Mouse (Mus musculus) limb, embryonic 12.5 days (tissue): ENCODE measurements around the gene Ffar2. TPM values are rescaled to one million over a fixed set of nuclear protein-coding genes. Genes with fewer than 3 reads are reported as not detected.
A peak's percentile ranks its signal among the peaks of the same experiment; 100 is the strongest.

Experiments
- ATAC-seq: fragments of 200-750 bp; cut with Nextera tagmentation; 2 replicates; pipeline ENCODE4 v1.8.0; 2017; ENCODE audit warnings: low read depth, moderate TSS enrichment; ENCODE audit not compliant: insufficient number of reproducible peaks, insufficient read depth, low FRiP score, low TSS enrichment
- H3K27ac ChIP-seq: fragments of 300-500 bp; sonication (generic); 2 replicates; pipeline ENCODE4 v1.5.1; 2016; ENCODE audit warnings: mild to moderate bottlenecking, moderate library complexity
- H3K27me3 ChIP-seq: fragments of 300-500 bp; sonication (generic); 2 replicates; pipeline ENCODE4 v1.6.1; 2016; ENCODE audit warnings: mild to moderate bottlenecking, moderate library complexity
- H3K36me3 ChIP-seq: fragments of 300-500 bp; sonication (generic); 2 replicates; pipeline ENCODE4 v1.6.1; 2016; ENCODE audit warnings: mild to moderate bottlenecking, moderate library complexity
- H3K4me1 ChIP-seq: fragments of 300-500 bp; sonication (generic); replicated peaks from 2 replicates; pipeline ENCODE4 v1.6.1; 2016
- H3K4me2 ChIP-seq: fragments of 300-500 bp; sonication (generic); 2 replicates; pipeline ENCODE4 v1.6.1; 2016; ENCODE audit warnings: mild to moderate bottlenecking, moderate library complexity
- H3K4me3 ChIP-seq: fragments of 300-500 bp; sonication (generic); replicated peaks from 2 replicates; pipeline ENCODE4 v1.5.1; 2016; ENCODE audit warnings: mild to moderate bottlenecking
- H3K9ac ChIP-seq: fragments of 300-500 bp; sonication (generic); replicated peaks from 2 replicates; pipeline ENCODE4 v1.6.1; 2016; ENCODE audit warnings: mild to moderate bottlenecking, moderate library complexity
- H3K9me3 ChIP-seq: fragments of 300-500 bp; sonication (generic); 2 replicates; pipeline ENCODE4 v1.6.1; 2016; ENCODE audit warnings: mild to moderate bottlenecking, moderate library complexity
- WGBS: fragments of 180-500 bp; shearing (Covaris S2); methylation state at CpG from one replicate; pipeline ENCODE4 v1.1.7; 2016; 5-methylcytosine and 5-hydroxymethylcytosine counted together
- polyA plus RNA-seq: library from polyadenylated mRNA; unstranded; fragments of >200 nt; fragmentation: Nextera tagmentation; extraction: Ambion mirVana; gene quantifications from 2 replicates; pipeline ENCODE4 v1.2.1, GENCODE M21; 2016

Ffar2 gene
- polyA plus RNA-seq, result not detected in 2 replicates

DNA sequence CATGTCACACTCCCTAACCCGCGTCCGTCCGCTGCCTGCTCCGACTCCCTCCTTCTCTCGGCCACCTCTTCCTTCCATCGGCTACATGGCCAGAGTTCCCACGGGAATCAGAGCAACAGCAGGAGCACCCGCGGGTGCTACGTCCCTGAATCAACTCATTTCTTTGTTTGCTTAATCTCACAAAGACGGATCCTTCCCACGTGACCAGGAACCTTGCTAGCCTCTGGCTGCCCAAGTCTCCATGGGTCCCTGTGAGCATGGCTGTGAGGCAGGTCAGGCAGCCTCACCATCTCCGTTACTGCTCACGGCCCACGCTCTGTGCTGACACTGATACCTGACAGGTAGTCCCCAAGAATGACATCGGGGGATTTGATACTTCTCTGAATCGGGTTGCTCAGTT lies at the start of gene Ffar2:
Gene Ffar2 (minus strand): TSS at position 101 of the 400 bp plus-strand sequence.
- Histone ChIP-seq H3K27ac (no peak within 1 kb of the TSS), H3K4me2 (no peak within 1 kb of the TSS), H3K4me1 (no peaks in the 10 kb centered on the region), H3K9me3 (no peaks in the 10 kb centered on the region), H3K9ac (no peak within 1 kb of the TSS), H3K4me3 (no peak within 1 kb of the TSS), H3K27me3 (no peaks in the 10 kb centered on the region), H3K36me3 (no peaks in the 10 kb centered on the region)
- no peak for ATAC-seq
- 91% methylated on average over 18 of the region's 18 CpGs for WGBS

DNA sequence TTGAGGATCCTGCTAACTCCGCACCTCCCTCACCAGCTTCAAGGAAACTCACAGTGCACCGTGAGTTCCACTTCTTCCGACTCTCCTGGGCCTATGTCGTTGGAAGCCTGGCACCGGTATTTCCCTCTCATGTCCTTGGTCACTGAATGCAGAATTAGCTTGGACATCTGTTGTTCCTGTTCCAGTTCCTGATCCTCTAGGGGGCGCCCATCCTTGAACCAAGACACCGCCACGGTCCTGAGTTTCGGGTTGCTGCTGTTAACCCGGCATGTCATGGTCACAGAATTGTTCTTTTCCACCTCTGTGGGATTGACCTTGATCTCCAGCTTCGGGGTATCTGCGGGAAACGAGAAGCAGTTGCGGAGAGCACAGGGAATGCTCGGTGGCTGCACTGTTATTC lies 49.5 kb upstream of the Ffar2 start:
- ATAC-seq, result no peak
- Histone ChIP-seq H3K4me3 (no peak overlapping the region), H3K4me2 (peak overlapping the region; percentile 38), H3K9ac (no peak overlapping the region), H3K4me1 (no peaks in the 10 kb centered on the region), H3K27me3 (peaks cover 14% of the 10 kb centered on the region; the same call in 1 of the 2 replicates), H3K36me3 (no peaks in the 10 kb centered on the region), H3K9me3 (no peaks in the 10 kb centered on the region), H3K27ac (no peak overlapping the region)
- WGBS, result 22% methylated on average over 15 of the region's 15 CpGs

DNA sequence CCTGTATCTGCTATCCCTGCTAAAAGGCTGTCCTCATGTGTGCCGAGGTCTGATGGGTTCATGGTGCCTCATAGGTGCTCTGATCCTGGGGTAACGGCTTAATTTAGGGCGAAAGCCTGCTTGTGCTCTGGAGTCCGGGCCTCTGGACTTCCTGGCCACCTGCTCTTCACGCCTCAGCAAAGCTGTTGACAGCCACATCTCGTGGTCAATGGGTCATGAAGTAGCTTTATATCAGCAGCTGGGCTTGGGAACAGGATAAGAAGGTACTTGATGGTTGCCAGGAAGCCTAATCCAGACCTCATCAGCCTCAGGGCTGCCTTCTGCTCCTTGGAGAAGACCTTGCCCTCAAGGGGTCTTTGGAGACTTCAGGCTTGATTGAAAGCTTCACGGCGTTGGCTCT lies 39.8 kb upstream of the Ffar2 start:
- 75% methylated on average over 8 of the region's 8 CpGs for WGBS
- H3K4me2 ChIP-seq, result no peak overlapping the region
- ATAC-seq, result no peak
- H3K27me3 ChIP-seq, result no peaks in the 10 kb centered on the region
- no peak overlapping the region for H3K27ac ChIP-seq
- peaks cover 4% of the 10 kb centered on the region; the same call in 1 of the 2 replicates for H3K4me1 ChIP-seq
- H3K9me3 ChIP-seq, result no peaks in the 10 kb centered on the region
- no peak overlapping the region for H3K9ac ChIP-seq
- H3K4me3 ChIP-seq, result no peak overlapping the region
- H3K36me3 ChIP-seq, result no peaks in the 10 kb centered on the region

DNA sequence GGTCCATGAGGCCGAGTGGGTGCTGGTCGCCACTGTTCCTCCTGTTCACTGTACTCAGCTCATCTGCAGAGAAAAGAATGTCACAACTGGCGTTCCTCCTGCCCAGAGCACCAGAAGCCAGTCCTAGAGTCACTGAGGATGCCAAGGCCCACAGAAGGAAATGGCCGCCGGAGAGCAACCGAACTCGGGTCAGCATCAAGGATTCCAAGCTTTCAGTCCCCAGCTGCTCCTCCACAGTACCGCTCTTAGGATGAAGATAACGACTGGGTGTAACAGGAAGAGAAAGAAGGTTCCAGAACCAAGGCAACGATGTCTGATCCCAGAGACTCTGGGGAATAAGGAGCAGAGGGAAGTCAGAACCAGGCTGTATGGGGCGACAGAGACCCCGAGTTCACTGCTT lies 37.9 kb upstream of the Ffar2 start, which contains the start of gene Ffar1:
Gene Ffar1 (minus strand): TSS at position 101 of the 400 bp plus-strand sequence.
- Histone ChIP-seq H3K27me3 (peaks cover 1% of the 10 kb centered on the region; the same call in 1 of the 2 replicates), H3K36me3 (no peaks in the 10 kb centered on the region), H3K4me1 (peaks cover 4% of the 10 kb centered on the region; the same call in 1 of the 2 replicates), H3K4me3 (no peak within 1 kb of the TSS), H3K9ac (0 out of 2 replicates have a peak within 1 kb of the TSS, but pooled peaks have one; percentile 0), H3K27ac (no peak within 1 kb of the TSS), H3K9me3 (no peaks in the 10 kb centered on the region), H3K4me2 (no peak within 1 kb of the TSS)
- ATAC-seq, result no peak
- 87% methylated on average over 12 of the region's 12 CpGs for WGBS

DNA sequence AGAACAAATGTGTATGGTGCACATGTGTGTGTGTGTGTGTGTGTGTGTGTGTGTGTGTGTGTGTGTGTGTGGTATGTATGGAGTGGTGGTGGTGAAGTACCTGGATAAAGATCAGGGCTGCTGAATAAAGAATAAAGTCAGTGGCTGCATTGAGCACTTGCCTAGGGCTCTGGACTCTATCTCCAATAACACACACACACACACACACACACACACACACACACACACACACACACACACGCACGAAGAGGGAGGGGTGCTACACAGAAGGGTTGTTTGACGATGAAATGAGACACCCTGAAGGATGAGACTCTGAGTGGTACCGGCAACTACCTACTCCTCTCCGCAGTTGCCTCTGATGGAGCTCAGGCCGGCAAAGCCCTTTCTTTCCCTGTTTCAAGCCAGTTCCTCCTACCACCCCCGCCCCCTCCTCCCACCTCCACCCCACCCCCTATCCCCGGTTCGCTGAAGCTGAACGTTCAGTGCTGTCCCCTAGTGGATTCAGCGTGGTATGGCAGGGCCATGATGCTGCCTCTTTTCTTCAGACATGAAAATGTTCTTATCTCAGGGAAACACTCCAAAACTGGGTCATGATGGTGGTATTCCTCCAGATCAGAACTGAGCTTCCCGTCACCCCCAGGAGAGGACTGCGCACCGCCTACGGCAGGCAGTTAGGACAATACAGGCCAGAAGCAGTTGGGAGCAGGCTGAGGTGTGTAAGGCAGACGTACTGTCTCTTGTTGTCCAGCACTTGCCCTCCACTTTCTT lies 36.2 kb upstream of the Ffar2 start:
- peak; percentile 30; the same call in 1 of the 2 replicates for ATAC-seq
- Histone ChIP-seq H3K9ac (no peak overlapping the region), H3K4me3 (peak overlapping the region; percentile 29), H3K4me1 (peaks cover 4% of the 10 kb centered on the region; the same call in 1 of the 2 replicates), H3K9me3 (no peaks in the 10 kb centered on the region), H3K4me2 (peak overlapping the region; percentile 53), H3K36me3 (no peaks in the 10 kb centered on the region), H3K27me3 (peaks cover 9% of the 10 kb centered on the region), H3K27ac (0 out of 2 replicates have a peak overlapping the region, but pooled peaks have one; percentile 17)
- WGBS, result 10% methylated on average over 15 of the region's 16 CpGs

DNA sequence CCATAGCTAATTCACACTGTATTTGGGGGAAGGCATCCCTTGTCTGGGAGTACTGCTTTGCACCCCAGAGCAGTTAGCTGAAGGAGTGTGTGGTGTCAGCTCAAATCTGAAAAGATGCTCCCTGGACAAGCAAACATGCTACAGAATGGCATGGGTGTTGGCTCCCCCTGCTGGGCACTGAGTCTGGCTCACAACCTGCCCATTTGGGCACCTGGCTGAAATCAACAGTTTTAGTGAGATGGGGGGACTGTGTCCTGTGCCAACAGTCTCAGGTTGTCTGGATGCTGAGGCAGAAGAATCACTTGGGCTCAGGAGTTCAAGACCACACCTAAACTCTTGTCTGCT lies 35.7 kb upstream of the Ffar2 start:
- H3K27me3 ChIP-seq, result peaks cover 15% of the 10 kb centered on the region
- H3K36me3 ChIP-seq, result no peaks in the 10 kb centered on the region
- no peaks in the 10 kb centered on the region for H3K9me3 ChIP-seq
- H3K9ac ChIP-seq, result no peak overlapping the region
- peaks cover 4% of the 10 kb centered on the region; the same call in 1 of the 2 replicates for H3K4me1 ChIP-seq
- H3K4me2 ChIP-seq, result peak overlapping the region; percentile 53; the same call in 1 of the 2 replicates
- no peak overlapping the region for H3K27ac ChIP-seq
- H3K4me3 ChIP-seq, result no peak overlapping the region
- peak; percentile 32 for ATAC-seq

DNA sequence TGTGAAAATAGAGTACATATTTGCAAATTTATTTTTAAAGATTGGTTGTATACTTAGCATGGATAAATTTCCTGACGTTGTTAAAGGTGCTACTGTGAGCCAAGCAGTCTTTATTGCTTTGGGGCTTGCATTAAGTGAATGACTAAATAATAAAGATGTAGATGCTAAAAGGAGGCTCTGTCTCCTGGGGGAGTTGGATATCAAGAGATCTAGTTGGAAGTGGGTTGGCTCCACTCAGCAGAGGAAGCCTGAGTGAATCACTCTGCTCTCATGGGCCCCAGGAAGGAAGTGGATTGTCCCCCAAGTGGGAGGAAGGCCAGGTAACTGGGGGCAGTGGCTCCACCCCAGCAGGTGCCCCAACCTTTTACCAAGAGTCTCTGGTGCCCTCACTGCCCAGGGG lies 34.2 kb upstream of the Ffar2 start:
- ATAC-seq, result no peak
- no peaks in the 10 kb centered on the region for H3K9me3 ChIP-seq
- no peak overlapping the region for H3K4me2 ChIP-seq
- no peak overlapping the region for H3K27ac ChIP-seq
- 81% methylated on average over 1 of the region's 1 CpGs for WGBS
- peaks cover 4% of the 10 kb centered on the region; the same call in 1 of the 2 replicates for H3K4me1 ChIP-seq
- H3K27me3 ChIP-seq, result peaks cover 15% of the 10 kb centered on the region
- H3K36me3 ChIP-seq, result no peaks in the 10 kb centered on the region
- H3K4me3 ChIP-seq, result no peak overlapping the region
- H3K9ac ChIP-seq, result no peak overlapping the region; the same call in 1 of the 2 replicates

DNA sequence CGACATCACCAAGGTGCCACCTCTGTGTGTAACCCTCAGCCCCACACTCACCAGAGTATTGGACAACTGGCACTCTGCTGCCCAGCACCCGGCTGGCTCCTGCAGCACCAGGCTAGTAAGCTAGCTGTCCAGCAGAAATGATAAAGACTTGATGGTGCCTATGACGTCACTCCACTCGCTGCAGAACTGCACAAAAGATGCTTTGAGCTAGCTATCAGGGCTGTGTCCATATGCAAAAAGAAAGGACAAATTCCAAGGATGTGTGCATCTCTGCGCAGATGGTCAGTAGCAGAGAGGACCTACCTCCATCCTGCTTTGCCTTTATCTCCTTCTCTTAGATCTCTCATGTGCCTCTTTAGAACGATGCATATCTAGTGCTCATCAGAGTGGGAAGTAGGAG lies 32.5 kb upstream of the Ffar2 start, which contains the start of gene Ffar3:
Gene Ffar3 (minus strand): TSS at position 101 of the 400 bp plus-strand sequence.
- peaks cover 15% of the 10 kb centered on the region for H3K27me3 ChIP-seq
- H3K4me1 ChIP-seq, result peaks cover 4% of the 10 kb centered on the region; the same call in 1 of the 2 replicates
- ATAC-seq, result no peak
- no peak within 1 kb of the TSS for H3K4me3 ChIP-seq
- H3K9me3 ChIP-seq, result no peaks in the 10 kb centered on the region
- H3K27ac ChIP-seq, result no peak within 1 kb of the TSS
- no peak within 1 kb of the TSS for H3K9ac ChIP-seq
- H3K36me3 ChIP-seq, result no peaks in the 10 kb centered on the region
- no peak within 1 kb of the TSS for H3K4me2 ChIP-seq
- 81% methylated on average over 6 of the region's 6 CpGs for WGBS

DNA sequence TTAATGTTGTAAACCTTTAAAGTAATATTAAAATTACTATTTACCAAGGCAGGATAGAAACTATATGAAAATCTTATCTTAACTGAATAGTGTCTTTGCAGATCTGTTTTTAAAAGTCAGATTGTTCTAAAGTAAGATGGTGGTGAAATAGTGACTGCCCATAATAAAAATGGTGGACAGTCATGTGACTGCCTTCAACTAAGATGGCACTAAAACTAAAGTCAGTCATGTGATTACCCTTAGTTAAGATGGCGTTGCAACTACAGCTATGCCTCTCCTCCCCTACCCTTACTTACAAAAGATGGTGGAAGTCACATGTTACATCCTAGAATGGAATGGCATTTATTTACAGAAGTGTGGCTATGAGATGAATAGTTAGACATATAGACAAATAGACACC lies 27.8 kb upstream of the Ffar2 start:
- H3K9me3 ChIP-seq, result no peaks in the 10 kb centered on the region
- H3K27ac ChIP-seq, result no peak overlapping the region
- H3K4me1 ChIP-seq, result no peaks in the 10 kb centered on the region; the same call in 1 of the 2 replicates
- H3K36me3 ChIP-seq, result no peaks in the 10 kb centered on the region
- H3K27me3 ChIP-seq, result peaks cover 13% of the 10 kb centered on the region; the same call in 1 of the 2 replicates
- no peak for ATAC-seq
- H3K4me2 ChIP-seq, result no peak overlapping the region
- no peak overlapping the region for H3K4me3 ChIP-seq
- H3K9ac ChIP-seq, result no peak overlapping the region
- 66% methylated on average over 1 of the region's 1 CpGs for WGBS

DNA sequence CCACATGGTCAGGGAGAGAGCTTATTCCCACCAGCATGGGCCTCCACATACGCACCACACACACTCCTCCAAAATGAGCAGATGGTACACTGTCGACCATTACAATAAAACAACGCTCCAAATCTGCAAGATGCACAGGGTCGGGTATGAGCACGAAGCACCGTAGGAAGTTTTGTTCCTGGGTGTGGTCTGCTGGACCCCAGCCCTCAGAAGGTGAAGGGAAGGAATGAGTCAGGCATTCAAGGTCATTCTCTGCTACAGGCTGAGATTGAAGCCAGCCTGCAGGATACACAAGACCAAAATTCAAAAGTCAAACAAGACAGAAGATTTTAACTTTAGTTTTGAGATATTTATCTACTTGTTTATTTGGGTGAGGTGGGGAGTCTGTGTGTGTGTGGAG lies 24.4 kb upstream of the Ffar2 start:
- H3K4me3 ChIP-seq, result no peak overlapping the region
- no peak for ATAC-seq
- no peak overlapping the region for H3K9ac ChIP-seq
- H3K36me3 ChIP-seq, result no peaks in the 10 kb centered on the region
- no peak overlapping the region for H3K4me2 ChIP-seq
- H3K9me3 ChIP-seq, result no peaks in the 10 kb centered on the region
- H3K27me3 ChIP-seq, result no peaks in the 10 kb centered on the region
- H3K27ac ChIP-seq, result no peak overlapping the region
- WGBS, result 84% methylated on average over 6 of the region's 6 CpGs
- peaks cover 11% of the 10 kb centered on the region for H3K4me1 ChIP-seq

DNA sequence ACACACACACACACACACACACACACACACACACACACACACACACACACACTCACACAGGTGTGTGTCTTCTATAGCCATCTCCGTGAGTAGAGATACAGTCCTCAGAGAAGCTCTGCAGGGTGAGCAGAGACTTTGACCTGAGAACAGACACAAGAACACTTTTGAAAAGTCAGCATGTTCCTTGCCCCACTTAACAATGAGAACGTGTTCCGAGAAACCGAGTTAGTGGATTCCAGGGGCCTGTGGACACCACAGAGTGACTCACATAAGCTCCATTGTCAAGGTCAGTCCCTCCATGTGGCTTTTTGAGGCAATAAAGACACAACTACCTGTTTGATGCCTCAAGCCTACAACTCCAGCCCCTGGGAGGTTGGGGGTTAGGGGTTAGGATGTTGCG lies 23.8 kb upstream of the Ffar2 start:
- no peak for ATAC-seq
- H3K4me2 ChIP-seq, result no peak overlapping the region
- 76% methylated on average over 5 of the region's 5 CpGs for WGBS

More for the DNA sequence above, 23.8 kb upstream of the Ffar2 start:
- Histone ChIP-seq H3K27ac (no peak overlapping the region), H3K9me3 (no peaks in the 10 kb centered on the region), H3K4me1 (peaks cover 16% of the 10 kb centered on the region), H3K9ac (no peak overlapping the region), H3K4me3 (no peak overlapping the region), H3K36me3 (no peaks in the 10 kb centered on the region), H3K27me3 (no peaks in the 10 kb centered on the region)
